Mouse (Mus musculus) myocyte (in vitro differentiated cells): ENCODE measurements around the gene Gm20388. TPM values are rescaled to one million over a fixed set of nuclear protein-coding genes. Genes with fewer than 3 reads are reported as not detected.

Experiments used
- H3K27me3 ChIP-seq: one replicate; pipeline ENCODE4 v1.6.1; 2011; ENCODE audit not compliant: control insufficient read depth, insufficient read depth, insufficient read length
- H3K36me3 ChIP-seq: one replicate; pipeline ENCODE4 v1.6.1; 2011; ENCODE audit not compliant: control insufficient read depth, insufficient read depth
- H3K4me2 ChIP-seq: one replicate; pipeline ENCODE4 v1.6.1; 2011; ENCODE audit warnings: low read depth, control low read depth
- H3K4me3 ChIP-seq: one replicate; pipeline ENCODE4 v1.5.1; 2011; ENCODE audit warnings: mild to moderate bottlenecking, control low read depth, moderate library complexity
- H3K79me2 ChIP-seq: one replicate; pipeline ENCODE4 v1.6.1; 2011; ENCODE audit not compliant: control insufficient read depth, insufficient read depth
- H3ac ChIP-seq: one replicate; pipeline ENCODE4 v1.6.1; 2011; ENCODE audit not compliant: control insufficient read depth, insufficient read length
- CEBPB ChIP-seq: IDR thresholded peaks from 2 replicates; pipeline ENCODE4 v1.6.1; 2011; ENCODE audit warnings: mild to moderate bottlenecking, moderate library complexity; ENCODE audit not compliant: poor library complexity, insufficient read depth, severe bottlenecking
- E2F4 ChIP-seq: IDR thresholded peaks from one replicate; pipeline ENCODE4 v1.6.1; 2011; ENCODE audit warnings: mild to moderate bottlenecking, control low read depth, moderate library complexity; ENCODE audit not compliant: insufficient read depth
- MAX ChIP-seq: IDR thresholded peaks from one replicate; pipeline ENCODE4 v1.6.1; 2011; ENCODE audit warnings: low read depth, mild to moderate bottlenecking, control low read depth
- MYOD1 ChIP-seq, 3 experiments: IDR thresholded peaks; one replicate each; pipeline ENCODE4 v1.6.1; 2011; ENCODE audit warnings: control low read depth in 2 of 3, low read depth in 2 of 3, mild to moderate bottlenecking in 2 of 3, moderate library complexity in 1 of 3; ENCODE audit not compliant: insufficient read length in 2 of 3, control insufficient read depth in 1 of 3
- MYOG ChIP-seq, 3 experiments: IDR thresholded peaks; one replicate each; pipeline ENCODE4 v1.6.1; 2011; ENCODE audit warnings: control low read depth in 2 of 3, low read depth in 2 of 3, mild to moderate bottlenecking in 2 of 3; ENCODE audit not compliant: insufficient read length in 2 of 3, control insufficient read depth in 1 of 3, insufficient read depth in 1 of 3
- POLR2A ChIP-seq: IDR thresholded peaks from one replicate; pipeline ENCODE4 v1.6.1; 2011; ENCODE audit warnings: low read depth, mild to moderate bottlenecking, control low read depth, moderate library complexity; ENCODE audit not compliant: insufficient read length
- POLR2AphosphoS2 ChIP-seq: IDR thresholded peaks from one replicate; pipeline ENCODE4 v1.6.1; 2011; ENCODE audit warnings: low read depth, control low read depth; ENCODE audit not compliant: insufficient read length
- REST ChIP-seq: IDR thresholded peaks from one replicate; pipeline ENCODE4 v1.6.1; 2011; ENCODE audit warnings: mild to moderate bottlenecking, control low read depth, moderate library complexity; ENCODE audit not compliant: insufficient read depth, insufficient read length
- SRF ChIP-seq: IDR thresholded peaks from one replicate; pipeline ENCODE4 v1.6.1; 2011; ENCODE audit warnings: low read depth; ENCODE audit not compliant: control insufficient read depth, insufficient read length
- TCF12 ChIP-seq: IDR thresholded peaks from one replicate; pipeline ENCODE4 v1.6.1; 2011; ENCODE audit warnings: mild to moderate bottlenecking, control low read depth; ENCODE audit not compliant: poor library complexity, insufficient read depth, severe bottlenecking
- TCF3 ChIP-seq: IDR thresholded peaks from one replicate; pipeline ENCODE4 v1.6.1; 2011; ENCODE audit warnings: low read depth, control low read depth; ENCODE audit not compliant: insufficient read length
- USF1 ChIP-seq: IDR thresholded peaks from one replicate; pipeline ENCODE4 v1.6.1; 2011; ENCODE audit warnings: low read depth, mild to moderate bottlenecking, control low read depth, moderate library complexity
- polyA plus RNA-seq: library from polyadenylated mRNA; unstranded; fragments of >200 nt; fragmentation: generic; extraction: Trizol; gene quantifications from one replicate; pipeline ENCODE4 v1.2.1, GENCODE M21; 2012; ENCODE audit warnings: missing spikeins

Gene Gm20388
- polyA plus RNA-seq, 1 experiment: 15.3 TPM

GRCm38 (mm10) chr8:121255727-121256265 lies 1345.2 kb downstream of the Gm20388 start:
- Histone ChIP-seq H3ac (no peak overlapping the region), H3K4me3 (no peak overlapping the region), H3K36me3 (no peaks in the 10 kb centered on the region), H3K27me3 (peaks cover 15% of the 10 kb centered on the region), H3K4me2 (no peak overlapping the region), H3K79me2 (no peaks in the 10 kb centered on the region)
- TF ChIP-seq E2F4: no peak
- TF ChIP-seq SRF: no peak
- no peak for TF ChIP-seq MYOG (IDR thresholded peaks at IDR 0.05; ENCODE audit: control insufficient read depth in 1 of 3, insufficient read depth in 1 of 3, insufficient read length in 2 of 3, low read depth in 2 of 3)
- TF ChIP-seq REST: no peak
- no peak for TF ChIP-seq MAX
- TF ChIP-seq TCF12: no peak
- TF ChIP-seq POLR2A: no peak
- no peak for TF ChIP-seq TCF3
- TF ChIP-seq USF1: no peak
- no peak for TF ChIP-seq MYOD1 (IDR thresholded peaks at IDR 0.05; ENCODE audit: control insufficient read depth in 1 of 3, insufficient read length in 2 of 3, low read depth in 2 of 3)
- TF ChIP-seq CEBPB: no peak
- TF ChIP-seq POLR2AphosphoS2: no peak

GRCm38 (mm10) chr8:121258126-121258792 lies 1347.6 kb downstream of the Gm20388 start:
- Histone ChIP-seq H3K36me3 (no peaks in the 10 kb centered on the region), H3K79me2 (no peaks in the 10 kb centered on the region), H3K4me3 (no peak overlapping the region), H3K27me3 (peaks cover 5% of the 10 kb centered on the region), H3ac (no peak overlapping the region), H3K4me2 (peak overlapping the region; percentile 34)
- TF ChIP-seq TCF3 (no peak), POLR2AphosphoS2 (no peak), SRF (no peak), MYOD1 (IDR thresholded peaks at IDR 0.05; ENCODE audit: control insufficient read depth in 1 of 3, insufficient read length in 2 of 3, low read depth in 2 of 3) (peak in 2 of 3 experiments; percentile 24 to 62), MYOG (IDR thresholded peaks at IDR 0.05; ENCODE audit: control insufficient read depth in 1 of 3, insufficient read depth in 1 of 3, insufficient read length in 2 of 3, low read depth in 2 of 3) (peak in 1 of 3 experiments; percentile 68)

GRCm38 (mm10) chr8:121262728-121263389 lies 1352.2 kb downstream of the Gm20388 start:
- no peak overlapping the region for H3K4me2 ChIP-seq
- H3K4me3 ChIP-seq: no peak overlapping the region

GRCm38 (mm10) chr8:121263390-121263775 lies 1352.7 kb downstream of the Gm20388 start:
- no peak overlapping the region for H3K4me2 ChIP-seq

More at GRCm38 (mm10) chr8:121262728-121263389, 1352.2 kb downstream of the Gm20388 start:
- H3ac ChIP-seq: no peak overlapping the region
- H3K79me2 ChIP-seq: no peaks in the 10 kb centered on the region
- TF ChIP-seq REST (no peak), E2F4 (no peak), SRF (no peak), TCF12 (no peak), POLR2A (no peak), USF1 (no peak), MYOD1 (IDR thresholded peaks at IDR 0.05; ENCODE audit: control insufficient read depth in 1 of 3, insufficient read length in 2 of 3, low read depth in 2 of 3) (no peak), MYOG (IDR thresholded peaks at IDR 0.05; ENCODE audit: control insufficient read depth in 1 of 3, insufficient read depth in 1 of 3, insufficient read length in 2 of 3, low read depth in 2 of 3) (no peak), TCF3 (no peak), MAX (no peak), CEBPB (no peak), POLR2AphosphoS2 (no peak)
- H3K27me3 ChIP-seq: no peaks in the 10 kb centered on the region
- H3K36me3 ChIP-seq: no peaks in the 10 kb centered on the region

More at GRCm38 (mm10) chr8:121263390-121263775, 1352.7 kb downstream of the Gm20388 start:
- Histone ChIP-seq H3K36me3 (no peaks in the 10 kb centered on the region), H3K4me3 (no peak overlapping the region), H3K79me2 (no peaks in the 10 kb centered on the region), H3ac (no peak overlapping the region), H3K27me3 (no peaks in the 10 kb centered on the region)
- TF ChIP-seq TCF12 (no peak), MAX (no peak), E2F4 (no peak), POLR2A (no peak), REST (no peak), TCF3 (no peak), POLR2AphosphoS2 (no peak), USF1 (no peak), CEBPB (no peak), SRF (no peak)
